Mouse (Mus musculus) thymus, postnatal 4 days (tissue): Measurements from ENCODE around the gene Kif7.

Experiments used
- DNase-seq: peaks from one replicate; pipeline ENCODE4 v3.0.0; 2021

Gene Kif7

GRCm38 (mm10) chr7:79721386-79721977, 6.0 kb upstream of the Kif7 start:
- DNase-seq: peak; percentile 85

GRCm38 (mm10) chr7:79710831-79711230, 4.7 kb downstream of the Kif7 start:
- DNase-seq: no peak

- peak; percentile 70 for DNase-seq
Measured at GRCm38 (mm10) chr7:79710130-79710607, 5.4 kb downstream of the Kif7 start.

- no peak for DNase-seq
Measured at GRCm38 (mm10) chr7:79705210-79705609, 10.3 kb downstream of the Kif7 start.

- DNase-seq: no peak
Measured at GRCm38 (mm10) chr7:79702755-79703154, 12.8 kb downstream of the Kif7 start.

GRCm38 (mm10) chr7:79696495-79696894, 19.0 kb downstream of the Kif7 start:
- no peak for DNase-seq

GRCm38 (mm10) chr7:79680231-79680630, 35.3 kb downstream of the Kif7 start:
- DNase-seq: no peak

- DNase-seq: peak; percentile 56
Measured at GRCm38 (mm10) chr7:79679186-79679585, 36.3 kb downstream of the Kif7 start.

GRCm38 (mm10) chr7:79670900-79671604, 44.5 kb downstream of the Kif7 start:
- no peak for DNase-seq

GRCm38 (mm10) chr7:79666690-79667089, 48.8 kb downstream of the Kif7 start:
- DNase-seq: no peak

GRCm38 (mm10) chr7:79661253-79661890, 54.1 kb downstream of the Kif7 start:
- peak; percentile 13 for DNase-seq

GRCm38 (mm10) chr7:79660291-79661150, 55.0 kb downstream of the Kif7 start:
- no peak for DNase-seq

GRCm38 (mm10) chr7:79659578-79660290, 55.8 kb downstream of the Kif7 start, which contains the start of gene Ticrr:
TSS of gene Ticrr (plus strand) at chr7:79660196.
- peak; percentile 99 for DNase-seq

GRCm38 (mm10) chr7:79654586-79654985, 60.9 kb downstream of the Kif7 start:
- no peak for DNase-seq

GRCm38 (mm10) chr7:79654185-79654584, 61.3 kb downstream of the Kif7 start:
- no peak for DNase-seq

GRCm38 (mm10) chr7:79649005-79649404, 66.5 kb downstream of the Kif7 start:
- DNase-seq: peak; percentile 75
